Mouse (Mus musculus): ENCODE results near the gene Coro2a. TPM values are rescaled to one million over a fixed set of nuclear protein-coding genes. Genes with fewer than 3 reads are reported as not detected.

Gene Coro2a
- total and polyA plus RNA-seq, 3 experiments: 0.35 to 6.8 TPM; not detected in 1

DNA sequence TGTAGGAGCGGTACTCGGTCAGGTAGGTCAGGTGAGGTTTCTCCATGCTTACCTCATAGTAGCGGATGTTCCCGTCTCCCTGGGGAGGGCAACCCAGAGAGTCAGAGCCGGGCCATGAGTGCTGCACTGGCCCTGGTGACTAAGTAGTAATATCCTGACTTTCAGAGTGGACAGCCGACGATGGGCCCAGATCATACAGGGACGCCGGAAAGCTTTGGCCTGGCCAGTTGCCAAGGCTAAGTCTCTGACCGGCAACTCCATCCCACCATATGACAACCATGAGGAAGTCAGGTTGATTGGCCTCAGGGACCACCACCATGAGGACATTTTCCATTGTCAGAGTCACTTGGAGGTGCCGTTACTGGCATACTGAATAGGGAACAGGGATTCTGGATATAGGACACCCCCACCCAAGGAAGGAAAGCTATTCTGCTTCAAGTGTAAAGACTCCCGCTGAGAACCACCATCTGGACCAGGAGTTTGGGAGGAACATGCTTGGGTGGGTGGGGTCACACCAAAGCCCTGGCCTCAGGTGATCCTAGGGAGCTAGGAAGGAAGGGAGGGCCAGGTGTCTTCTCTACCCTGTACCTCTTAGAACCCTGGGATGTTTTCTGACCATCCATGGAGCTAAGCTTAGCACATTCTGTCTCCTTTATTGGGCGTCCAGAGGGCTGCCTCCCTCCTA lies 58.5 kb downstream of the Coro2a start:
- Histone ChIP-seq H3K27ac (ENCODE audit: control insufficient read depth, low read depth, low read length) (no peak overlapping the region), H3K27me3 (ENCODE audit: control insufficient read depth in 1 of 2, insufficient read depth in 2 of 2, low read length in 2 of 2) (peaks cover 0 to 3% of the 10 kb centered on the region in 2 experiments; a peak in 2 of 4 replicates), H3K9me3 (replicated peaks; ENCODE audit: insufficient read depth, low read length) (no peaks in the 10 kb centered on the region), H3K4me1 (ENCODE audit: control insufficient read depth in 1 of 2, insufficient read depth in 2 of 2, low read length in 2 of 2) (no peaks in the 10 kb centered on the region), H3K9ac (ENCODE audit: control insufficient read depth, low read depth, low read length, poor library complexity, severe bottlenecking) (no peak overlapping the region), H3K79me2 (ENCODE audit: control insufficient read depth, insufficient read depth, low read length, poor library complexity) (no peaks in the 10 kb centered on the region), H3K36me3 (ENCODE audit: control insufficient read depth in 1 of 2, insufficient read depth in 2 of 2, low read length in 2 of 2) (no peaks in the 10 kb centered on the region), H3K4me3 (ENCODE audit: control insufficient read depth in 1 of 2, insufficient read depth in 1 of 2, low read depth in 2 of 2, low read length in 2 of 2) (no peak overlapping the region)
- TF ChIP-seq E2F4 (IDR thresholded peaks at IDR 0.05; ENCODE audit: borderline replicate concordance, low read depth, low read length) (no peak), ELF1 (IDR thresholded peaks at IDR 0.05; ENCODE audit: low read depth, low read length) (no peak), HCFC1 (IDR thresholded peaks at IDR 0.05; ENCODE audit: low read depth, low read length) (no peak)
- DNase-seq (ENCODE audit: low read depth, low spot score): no peak

DNA sequence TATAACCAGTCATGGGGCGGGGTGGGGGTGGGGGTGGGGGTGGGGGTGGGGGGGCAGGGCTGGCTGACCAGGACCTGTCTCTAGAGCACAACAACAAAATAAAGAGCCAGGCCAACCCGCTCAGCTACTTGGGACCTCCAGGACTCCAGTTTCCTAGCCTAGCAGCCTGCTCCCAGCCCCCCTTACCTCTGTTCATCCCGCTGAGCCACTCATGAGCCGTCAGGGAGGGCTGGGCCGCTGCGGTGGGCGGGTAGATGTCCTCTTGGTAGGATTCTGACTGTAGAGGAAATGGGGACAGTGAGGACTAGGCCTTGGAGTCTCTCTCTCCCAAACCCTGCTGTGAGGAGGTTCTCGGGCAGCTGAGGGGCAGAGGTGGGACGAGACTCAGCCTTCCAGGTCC lies 60.3 kb downstream of the Coro2a start:
- Histone ChIP-seq H3K4me1 (ENCODE audit: control insufficient read depth in 1 of 2, insufficient read depth in 2 of 2, low read length in 2 of 2) (0 out of 4 replicates have a peak, but pooled peaks cover 0 to 1% of the 10 kb centered on the region in 2 experiments), H3K27me3 (ENCODE audit: control insufficient read depth in 1 of 2, insufficient read depth in 2 of 2, low read length in 2 of 2) (peaks cover 0 to 3% of the 10 kb centered on the region in 2 experiments; a peak in 2 of 4 replicates), H3K9ac (ENCODE audit: control insufficient read depth, low read depth, low read length, poor library complexity, severe bottlenecking) (no peak overlapping the region), H3K4me3 (ENCODE audit: control insufficient read depth in 1 of 2, insufficient read depth in 1 of 2, low read depth in 2 of 2, low read length in 2 of 2) (no peak overlapping the region), H3K27ac (ENCODE audit: control insufficient read depth, low read depth, low read length) (no peak overlapping the region), H3K79me2 (ENCODE audit: control insufficient read depth, insufficient read depth, low read length, poor library complexity) (no peaks in the 10 kb centered on the region), H3K36me3 (ENCODE audit: control insufficient read depth in 1 of 2, insufficient read depth in 2 of 2, low read length in 2 of 2) (no peaks in the 10 kb centered on the region), H3K9me3 (replicated peaks; ENCODE audit: insufficient read depth, low read length) (no peaks in the 10 kb centered on the region)
- TF ChIP-seq ZC3H11A (IDR thresholded peaks at IDR 0.05; ENCODE audit: low read depth, low read length): no peak
- no peak for TF ChIP-seq MAFK (IDR thresholded peaks at IDR 0.05; ENCODE audit: borderline replicate concordance, low read depth, low read length)
- TF ChIP-seq CTCF (IDR thresholded peaks at IDR 0.05 in 2 of 3, conservative IDR thresholded peaks at IDR 0.05 in 1 of 3; ENCODE audit: control insufficient read depth in 1 of 3, insufficient read depth in 1 of 3, low read depth in 2 of 3, low read length in 3 of 3, poor library complexity in 1 of 3, severe bottlenecking in 1 of 3): no peak
- TF ChIP-seq GATA1 (IDR thresholded peaks at IDR 0.05; ENCODE audit: low read depth, low read length): no peak
- no peak for TF ChIP-seq MYC (IDR thresholded peaks at IDR 0.05; ENCODE audit: low read depth, low read length)
- no peak for TF ChIP-seq UBTF (IDR thresholded peaks at IDR 0.05; ENCODE audit: borderline replicate concordance, insufficient read depth, low read depth, low read length)
- TF ChIP-seq MAZ (IDR thresholded peaks at IDR 0.05; ENCODE audit: low read depth, low read length): no peak
- no peak for TF ChIP-seq CHD2 (IDR thresholded peaks at IDR 0.05; ENCODE audit: low read length)
- no peak for TF ChIP-seq TBP (IDR thresholded peaks at IDR 0.05; ENCODE audit: low read depth, low read length)
- TF ChIP-seq RCOR1 (IDR thresholded peaks at IDR 0.05; ENCODE audit: low read depth, low read length): no peak
- no peak for TF ChIP-seq KAT2A (conservative IDR thresholded peaks at IDR 0.05; ENCODE audit: low read depth, low read length)
- no peak for TF ChIP-seq MAX (IDR thresholded peaks at IDR 0.05; ENCODE audit: low read length)
- no peak for TF ChIP-seq POLR2AphosphoS2 (IDR thresholded peaks at IDR 0.05; ENCODE audit: low read length)
- no peak for TF ChIP-seq BHLHE40 (IDR thresholded peaks at IDR 0.05; ENCODE audit: borderline replicate concordance, low read depth, low read length)
- no peak for TF ChIP-seq TAL1 (IDR thresholded peaks at IDR 0.05; ENCODE audit: low read length)
- no peak for TF ChIP-seq CHD1 (IDR thresholded peaks at IDR 0.05; ENCODE audit: low read depth, low read length)
- TF ChIP-seq POLR2A (IDR thresholded peaks at IDR 0.05; ENCODE audit: control insufficient read depth in 1 of 2, insufficient read depth in 1 of 2, low read depth in 1 of 2, low read length in 2 of 2, poor library complexity in 1 of 2): no peak
- no peak for TF ChIP-seq NELFE (IDR thresholded peaks at IDR 0.05; ENCODE audit: low read depth, low read length)
- TF ChIP-seq USF1 (IDR thresholded peaks at IDR 0.05; ENCODE audit: low read depth, low read length): no peak
- no peak for TF ChIP-seq ZNF384 (IDR thresholded peaks at IDR 0.05; ENCODE audit: low read depth, low read length)
- no peak for DNase-seq (ENCODE audit: low read depth, low spot score)
